Mouse (Mus musculus): ENCODE results near the gene Dmbt1.

DNA sequence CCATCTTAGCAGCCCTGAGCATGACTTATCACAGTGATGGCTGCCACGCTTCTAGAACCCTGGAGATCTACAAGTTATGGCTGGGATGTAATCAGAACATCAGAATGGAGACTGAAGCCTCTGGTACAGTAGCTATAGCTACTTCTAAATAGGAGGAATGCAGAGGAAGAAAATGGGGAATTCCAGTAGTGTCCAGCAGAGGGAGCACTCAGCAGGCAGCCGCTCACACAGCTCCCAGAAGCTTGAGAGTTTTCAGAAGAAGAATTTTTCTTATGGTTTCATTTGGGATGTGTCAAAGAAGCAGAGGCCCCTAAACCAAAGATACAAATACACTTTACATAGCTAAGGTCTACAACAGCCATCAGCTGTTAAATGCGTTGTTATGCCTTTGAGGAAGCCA lies 80.6 kb downstream of the Dmbt1 start:
- TF ChIP-seq CTCF (IDR thresholded peaks at IDR 0.05; ENCODE audit: borderline replicate concordance, extremely low read depth, insufficient read depth, insufficient read length), result peak; percentile 81
- no peak for TF ChIP-seq POLR2A (IDR thresholded peaks at IDR 0.05; ENCODE audit: borderline replicate concordance, extremely low read depth, insufficient read depth, insufficient read length, poor library complexity, severe bottlenecking)

All from brain, embryonic 14.5 days (tissue).